Mouse (Mus musculus): ENCODE results near the gene Mrgprh. TPM values are rescaled to one million over a fixed set of nuclear protein-coding genes. Genes with fewer than 3 reads are reported as not detected.

Gene Mrgprh
- total and polyA plus RNA-seq, 3 experiments = not detected

DNA sequence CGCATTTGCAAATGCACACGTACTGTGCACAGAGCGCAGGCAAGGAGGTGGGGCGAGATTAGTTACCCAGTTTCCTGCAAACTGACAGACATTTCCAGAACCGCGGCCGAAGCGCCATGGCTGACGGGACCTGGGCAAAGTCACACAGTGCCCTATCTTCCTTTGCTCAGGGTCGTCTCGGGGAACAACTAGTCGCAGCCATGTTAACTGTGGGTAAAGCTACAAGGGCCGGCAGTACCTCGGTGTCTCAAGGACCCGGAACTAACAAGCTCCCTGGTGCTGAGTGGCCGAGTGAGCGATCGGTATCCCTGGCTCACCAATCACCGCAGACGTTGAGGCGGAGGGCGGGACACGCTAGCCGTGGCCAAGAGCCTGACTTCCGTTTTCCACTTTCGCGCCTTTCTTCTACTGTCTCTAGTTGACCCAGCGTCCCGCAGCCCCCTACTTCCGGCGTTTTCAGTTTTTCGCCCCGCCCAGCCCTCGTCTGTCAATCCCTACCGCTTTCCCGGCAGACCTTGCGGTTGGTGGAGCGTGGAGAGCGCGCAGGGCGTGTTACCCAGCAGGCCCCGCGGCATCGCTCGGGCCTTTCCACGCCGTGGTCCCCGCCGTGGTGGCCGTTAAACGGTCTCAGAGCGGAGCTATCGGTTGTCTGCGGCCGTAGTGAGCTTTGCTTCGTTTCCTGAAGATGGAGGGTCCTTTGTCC lies 40.2 kb downstream of the Mrgprh start, which contains the start of gene Mrpl18 (continued):
- TF ChIP-seq CHD2 (IDR thresholded peaks at IDR 0.05; ENCODE audit: low read length) (peak; percentile 66; the same call in 1 of the 2 replicates), CHD1 (IDR thresholded peaks at IDR 0.05; ENCODE audit: low read depth, low read length) (peak; percentile 26; the same call in 1 of the 2 replicates), GATA1 (IDR thresholded peaks at IDR 0.05; ENCODE audit: low read depth, low read length) (no peak), ZC3H11A (IDR thresholded peaks at IDR 0.05; ENCODE audit: low read depth, low read length) (no peak), MAZ (IDR thresholded peaks at IDR 0.05; ENCODE audit: low read depth, low read length) (peak; percentile 50; the same call in 1 of the 2 replicates), POLR2AphosphoS2 (IDR thresholded peaks at IDR 0.05; ENCODE audit: low read length) (peak; percentile 95), POLR2AphosphoS5 (IDR thresholded peaks at IDR 0.05; ENCODE audit: borderline replicate concordance, low read depth, low read length) (peak; percentile 61; the same call in 1 of the 2 replicates), MXI1 (IDR thresholded peaks at IDR 0.05; ENCODE audit: low read depth, low read length) (peak; percentile 69; the same call in 1 of the 2 replicates), TCF12 (IDR thresholded peaks at IDR 0.05; ENCODE audit: low read depth, low read length) (0 out of 2 replicates have a peak, but pooled peaks have one; percentile 48), SIN3A (IDR thresholded peaks at IDR 0.05; ENCODE audit: low read length) (no peak; the same call in none of the 2 replicates), RAD21 (IDR thresholded peaks at IDR 0.05; ENCODE audit: low read depth, low read length) (no peak), NRF1 (IDR thresholded peaks at IDR 0.05; ENCODE audit: insufficient read depth, low read depth, low read length, poor library complexity, severe bottlenecking) (peak; percentile 56; the same call in 1 of the 2 replicates), NELFE (IDR thresholded peaks at IDR 0.05; ENCODE audit: low read depth, low read length) (peak; percentile 92), HCFC1 (IDR thresholded peaks at IDR 0.05; ENCODE audit: low read depth, low read length) (peak; percentile 91), MEF2A (IDR thresholded peaks at IDR 0.05; ENCODE audit: extremely low read depth, insufficient replicate concordance, low read depth, low read length, poor library complexity, severe bottlenecking) (no peak), MYC (IDR thresholded peaks at IDR 0.05; ENCODE audit: low read depth, low read length) (peak; percentile 87; the same call in 1 of the 2 replicates), KAT2A (conservative IDR thresholded peaks at IDR 0.05; ENCODE audit: low read depth, low read length) (peak; percentile 83), TAL1 (IDR thresholded peaks at IDR 0.05; ENCODE audit: low read length) (no peak), ZKSCAN1 (IDR thresholded peaks at IDR 0.05; ENCODE audit: low read depth, low read length) (no peak), ZNF384 (IDR thresholded peaks at IDR 0.05; ENCODE audit: low read depth, low read length) (no peak), BHLHE40 (IDR thresholded peaks at IDR 0.05; ENCODE audit: borderline replicate concordance, low read depth, low read length) (no peak), POLR2A (IDR thresholded peaks at IDR 0.05; ENCODE audit: control insufficient read depth in 1 of 2, insufficient read depth in 1 of 2, low read depth in 1 of 2, low read length in 2 of 2, poor library complexity in 1 of 2) (peak; percentile 89 to 93; a peak in 3 of 4 replicates), GABPA (IDR thresholded peaks at IDR 0.05; ENCODE audit: low read depth, low read length) (no peak), MAFK (IDR thresholded peaks at IDR 0.05; ENCODE audit: borderline replicate concordance, low read depth, low read length) (no peak), TBP (IDR thresholded peaks at IDR 0.05; ENCODE audit: low read depth, low read length) (peak; percentile 81), UBTF (IDR thresholded peaks at IDR 0.05; ENCODE audit: borderline replicate concordance, insufficient read depth, low read depth, low read length) (no peak; the same call in 1 of the 2 replicates)

Data from MEL (cell line).